Mouse (Mus musculus): ENCODE measurements at regions not wholly inside any gene's neighbourhood (a gene's known extent, or its start where the extent isn't known, plus 50 kb on each side); places are given as distances from the start of the nearest gene placed in this dataset.

- H3K27ac ChIP-seq (ENCODE audit: control insufficient read depth, low read depth, low read length) = no peak overlapping the region
- H3K9ac ChIP-seq (ENCODE audit: control insufficient read depth, low read depth, low read length, poor library complexity, severe bottlenecking) = no peak overlapping the region
- H3K79me2 ChIP-seq (ENCODE audit: control insufficient read depth, insufficient read depth, low read length, poor library complexity) = no peaks in the 10 kb centered on the region
- no peaks in the 10 kb centered on the region for H3K4me1 ChIP-seq (ENCODE audit: control insufficient read depth in 1 of 2, insufficient read depth in 2 of 2, low read length in 2 of 2)
- H3K4me3 ChIP-seq (ENCODE audit: control insufficient read depth in 1 of 2, insufficient read depth in 1 of 2, low read depth in 2 of 2, low read length in 2 of 2) = no peak overlapping the region
- no peaks in the 10 kb centered on the region for H3K27me3 ChIP-seq (ENCODE audit: control insufficient read depth in 1 of 2, insufficient read depth in 2 of 2, low read length in 2 of 2)
- no peak for DNase-seq (ENCODE audit: low read depth, low spot score)
- H3K9me3 ChIP-seq (replicated peaks; ENCODE audit: insufficient read depth, low read length) = no peaks in the 10 kb centered on the region
- TF ChIP-seq ETS1 (IDR thresholded peaks at IDR 0.05; ENCODE audit: low read depth, low read length) (no peak), USF1 (IDR thresholded peaks at IDR 0.05; ENCODE audit: low read depth, low read length) (no peak), MYB (IDR thresholded peaks at IDR 0.05; ENCODE audit: low read depth, low read length) (no peak), ZKSCAN1 (IDR thresholded peaks at IDR 0.05; ENCODE audit: low read depth, low read length) (no peak), MYC (IDR thresholded peaks at IDR 0.05; ENCODE audit: low read depth, low read length) (no peak), MEF2A (IDR thresholded peaks at IDR 0.05; ENCODE audit: extremely low read depth, insufficient replicate concordance, low read depth, low read length, poor library complexity, severe bottlenecking) (no peak), POLR2A (IDR thresholded peaks at IDR 0.05; ENCODE audit: control insufficient read depth in 1 of 2, insufficient read depth in 1 of 2, low read depth in 1 of 2, low read length in 2 of 2, poor library complexity in 1 of 2) (no peak), NRF1 (IDR thresholded peaks at IDR 0.05; ENCODE audit: insufficient read depth, low read depth, low read length, poor library complexity, severe bottlenecking) (no peak), UBTF (IDR thresholded peaks at IDR 0.05; ENCODE audit: borderline replicate concordance, insufficient read depth, low read depth, low read length) (no peak), BHLHE40 (IDR thresholded peaks at IDR 0.05; ENCODE audit: borderline replicate concordance, low read depth, low read length) (no peak)
- no peaks in the 10 kb centered on the region for H3K36me3 ChIP-seq (ENCODE audit: control insufficient read depth in 1 of 2, insufficient read depth in 2 of 2, low read length in 2 of 2)
These were observed 333.3 kb upstream of the Tmpo start for GRCm38 (mm10) chr10:91514163-91515020.

- Histone ChIP-seq H3K27ac (ENCODE audit: control insufficient read depth, low read depth, low read length) (no peak overlapping the region), H3K36me3 (ENCODE audit: control insufficient read depth in 1 of 2, insufficient read depth in 2 of 2, low read length in 2 of 2) (no peaks in the 10 kb centered on the region), H3K9me3 (replicated peaks; ENCODE audit: insufficient read depth, low read length) (no peaks in the 10 kb centered on the region), H3K4me1 (ENCODE audit: control insufficient read depth in 1 of 2, insufficient read depth in 2 of 2, low read length in 2 of 2) (no peaks in the 10 kb centered on the region), H3K79me2 (ENCODE audit: control insufficient read depth, insufficient read depth, low read length, poor library complexity) (no peaks in the 10 kb centered on the region), H3K9ac (ENCODE audit: control insufficient read depth, low read depth, low read length, poor library complexity, severe bottlenecking) (no peak overlapping the region), H3K27me3 (ENCODE audit: control insufficient read depth in 1 of 2, insufficient read depth in 2 of 2, low read length in 2 of 2) (no peaks in the 10 kb centered on the region), H3K4me3 (ENCODE audit: control insufficient read depth in 1 of 2, insufficient read depth in 1 of 2, low read depth in 2 of 2, low read length in 2 of 2) (no peak overlapping the region)
- no peak for DNase-seq (ENCODE audit: low read depth, low spot score)
- TF ChIP-seq USF2 (IDR thresholded peaks at IDR 0.05; ENCODE audit: borderline replicate concordance in 1 of 2, insufficient read depth in 1 of 2, low read depth in 1 of 2, low read length in 2 of 2) (no peak), POLR2AphosphoS5 (IDR thresholded peaks at IDR 0.05; ENCODE audit: borderline replicate concordance, low read depth, low read length) (no peak), MYC (IDR thresholded peaks at IDR 0.05; ENCODE audit: low read depth, low read length) (no peak), UBTF (IDR thresholded peaks at IDR 0.05; ENCODE audit: borderline replicate concordance, insufficient read depth, low read depth, low read length) (no peak), RCOR1 (IDR thresholded peaks at IDR 0.05; ENCODE audit: low read depth, low read length) (no peak), SMC3 (IDR thresholded peaks at IDR 0.05; ENCODE audit: low read depth, low read length) (no peak), CHD2 (IDR thresholded peaks at IDR 0.05; ENCODE audit: low read length) (no peak), GATA1 (IDR thresholded peaks at IDR 0.05; ENCODE audit: low read depth, low read length) (no peak), MEF2A (IDR thresholded peaks at IDR 0.05; ENCODE audit: extremely low read depth, insufficient replicate concordance, low read depth, low read length, poor library complexity, severe bottlenecking) (no peak), MAFK (IDR thresholded peaks at IDR 0.05; ENCODE audit: borderline replicate concordance, low read depth, low read length) (no peak), MYB (IDR thresholded peaks at IDR 0.05; ENCODE audit: low read depth, low read length) (no peak), ZMIZ1 (IDR thresholded peaks at IDR 0.05; ENCODE audit: low read depth, low read length) (no peak), RAD21 (IDR thresholded peaks at IDR 0.05; ENCODE audit: low read depth, low read length) (no peak), KAT2A (conservative IDR thresholded peaks at IDR 0.05; ENCODE audit: low read depth, low read length) (no peak), JUND (IDR thresholded peaks at IDR 0.05; ENCODE audit: low read depth, low read length) (no peak), MAZ (IDR thresholded peaks at IDR 0.05; ENCODE audit: low read depth, low read length) (no peak), TCF12 (IDR thresholded peaks at IDR 0.05; ENCODE audit: low read depth, low read length) (no peak), MAX (IDR thresholded peaks at IDR 0.05; ENCODE audit: low read length) (no peak), GABPA (IDR thresholded peaks at IDR 0.05; ENCODE audit: low read depth, low read length) (no peak), TAL1 (IDR thresholded peaks at IDR 0.05; ENCODE audit: low read length) (no peak)
These were observed 325.9 kb upstream of the Tmpo start for GRCm38 (mm10) chr10:91507038-91507437.
